In the genomic region with DNA sequence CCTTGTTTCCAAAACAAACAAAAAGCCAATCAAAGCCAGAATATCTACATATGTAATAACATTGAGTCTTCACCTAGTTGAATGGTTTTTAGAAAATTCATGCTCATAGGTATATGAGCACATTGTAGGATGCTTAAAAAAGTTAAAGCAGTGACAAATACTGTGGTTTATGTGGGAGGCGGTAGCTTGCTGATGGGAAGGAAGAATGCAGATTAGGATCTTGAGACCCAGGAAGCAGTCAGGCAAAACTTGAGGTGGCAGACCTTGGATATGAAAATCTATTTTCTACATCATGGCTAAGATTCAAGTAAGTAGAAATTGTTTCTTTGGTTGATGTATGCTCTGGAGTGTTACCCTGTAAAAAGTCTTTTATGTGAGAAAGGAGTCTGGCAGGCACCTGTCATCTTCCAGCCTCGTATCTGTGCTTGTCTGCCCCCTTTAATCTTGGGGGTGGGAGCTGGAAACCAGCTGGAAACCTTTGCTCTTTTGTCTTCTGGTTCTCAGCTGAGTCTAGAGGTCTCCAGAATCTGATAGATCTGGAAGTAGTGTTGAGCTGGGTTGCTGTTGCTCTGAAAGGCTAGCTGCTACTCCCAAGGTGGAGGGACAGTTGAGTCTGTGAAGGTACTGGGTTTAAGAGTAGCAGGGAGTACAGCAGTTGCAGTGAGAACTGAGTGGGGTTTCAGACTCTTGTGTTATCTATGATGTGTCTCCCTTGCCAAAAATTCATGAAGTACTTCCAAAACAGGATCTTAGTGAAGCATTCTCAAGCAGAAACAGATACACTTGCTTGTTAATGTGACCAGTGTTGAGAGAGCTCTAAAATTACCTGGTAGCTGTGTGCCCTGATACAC, we compare ENCODE assay signal across 20 mouse cellular contexts. TPM values are rescaled to one million over a fixed set of nuclear protein-coding genes. Genes with fewer than 3 reads are reported as not detected.
DNase-seq lines count a peak whose midpoint lies in the region; ATAC-seq and TF ChIP-seq lines count a peak whose summit lies in the region.
"Had no signal": no experiment of that assay in that cellular context is flagged by ENCODE, and none has a peak within 500 bp of the region (broad histone marks: within the 10 kb centered on the region; RNA-seq: fewer than 3 reads in every experiment).

No protein-coding gene starts in this region.

- WGBS in kidney, adult 2 months: 42% methylated on average over 2 of the region's 2 CpGs

- H3K4me3 ChIP-seq in kidney, adult 2 months (ENCODE audit: insufficient read depth, low read depth, low read length): no peak overlapping the region
- H3K4me3 ChIP-seq: embryonic facial prominence, embryonic 13.5 days; forebrain, embryonic 12.5 days; intestine, embryonic 15.5 days; limb, embryonic 13.5 days; midbrain, embryonic 12.5 days; neural tube, embryonic 12.5 days had no signal

- no peak for TF ChIP-seq CTCF in kidney, adult 2 months (conservative IDR thresholded peaks at IDR 0.05; ENCODE audit: insufficient read depth, insufficient read length, low read depth, low read length)

- TF ChIP-seq POLR2A in kidney, adult 2 months (IDR thresholded peaks at IDR 0.05; ENCODE audit: low read depth, low read length): no peak

- DNase-seq in frontal cortex, adult 2 months (ENCODE audit: extremely low spot score in 1 of 2, low spot score in 1 of 2): no peak
- no peak for DNase-seq in kidney, adult 2 months
- no peak for DNase-seq in kidney, postnatal 25 days
- peak; percentile 78 for DNase-seq in CD4-positive helper T cell, adult 2 months (ENCODE audit: low read depth, low spot score)
- DNase-seq in naive thymus-derived CD4-positive, alpha-beta T cell, adult 2 months (ENCODE audit: low read depth): peak; percentile 67
- DNase-seq in neural tube, embryonic 10.5 days (ENCODE audit: extremely low spot score, low spot score): no peak
- no peak for DNase-seq in adrenal gland, postnatal 4 days (ENCODE audit: low spot score in 2 of 2)
- DNase-seq: adrenal gland, postnatal 36 days; cerebellum, postnatal 36 days; kidney, postnatal 10 days; lung, postnatal 14 days had no signal

- peak overlapping the region; percentile 46 for H3K27ac ChIP-seq in kidney, adult 2 months (ENCODE audit: insufficient read depth, low read depth, low read length)
- H3K27ac ChIP-seq: embryonic facial prominence, embryonic 13.5 days; forebrain, embryonic 12.5 days; intestine, embryonic 15.5 days; limb, embryonic 13.5 days; midbrain, embryonic 12.5 days; neural tube, embryonic 12.5 days had no signal

- H3K27me3 ChIP-seq in kidney, adult 2 months (replicated peaks; ENCODE audit: control insufficient read depth, insufficient read depth, low read length): no peaks in the 10 kb centered on the region
- H3K27me3 ChIP-seq: embryonic facial prominence, embryonic 13.5 days; forebrain, embryonic 12.5 days; intestine, embryonic 15.5 days; limb, embryonic 13.5 days; midbrain, embryonic 12.5 days; neural tube, embryonic 12.5 days had no signal

- peaks cover 30% of the 10 kb centered on the region for H3K4me1 ChIP-seq in kidney, adult 2 months (ENCODE audit: control insufficient read depth, insufficient read depth, low read length)

- no peaks in the 10 kb centered on the region; the same call in 1 of the 2 replicates for H3K36me3 ChIP-seq in kidney, adult 2 months (ENCODE audit: control insufficient read depth, insufficient read depth, low read length)
- H3K36me3 ChIP-seq: embryonic facial prominence, embryonic 13.5 days; forebrain, embryonic 12.5 days; intestine, embryonic 15.5 days; limb, embryonic 13.5 days; midbrain, embryonic 12.5 days had no signal

- peak; percentile 29 for ATAC-seq in frontal cortex, adult (ENCODE audit: low TSS enrichment)
- ATAC-seq: intestine, embryonic 15.5 days had no signal

RNA-seq across cellular contexts. Expression of a gene that starts 4.8 kb away (rescaled TPM):
- polyA plus RNA-seq in frontal cortex, adult 2 months (2012; rRNA removed): 20.7 and 22.9 TPM in 2 replicates
- 65.5 and 80.0 TPM in 2 replicates for polyA plus RNA-seq in kidney, adult 2 months (2012; rRNA removed)
- 10 to 100 TPM; 48.4 to 51.0 TPM for total RNA-seq in adrenal gland, postnatal 4 days (2021)

RNA-seq across cellular contexts. Expression of a gene that starts 34.7 kb away (rescaled TPM):
- 5.3 and 6.3 TPM in 2 replicates for polyA plus RNA-seq in frontal cortex, adult 2 months (2012; rRNA removed)
- polyA plus RNA-seq in kidney, adult 2 months (2012; rRNA removed): not detected in 2 replicates
- total RNA-seq in adrenal gland, postnatal 4 days (2021): under 1 TPM; 0.20 to 0.28 TPM
- total RNA-seq: adrenal gland, postnatal 36 days; hematopoietic stem cell, adult 5-6 weeks had no signal
- polyA plus RNA-seq: G1E had no signal

Comparison
In these comparisons a context has a peak if more than half of its experiments do, and no peak if none do; other contexts are left out.
1. DNase-seq: peak in CD4-positive helper T cell, adult 2 months (single experiment) and naive thymus-derived CD4-positive, alpha-beta T cell, adult 2 months (single experiment); none in frontal cortex, adult 2 months (0 of 2), kidney, adult 2 months (single experiment), kidney, postnatal 25 days (0 of 2), neural tube, embryonic 10.5 days (single experiment) and adrenal gland, postnatal 4 days (0 of 2).